Mouse (Mus musculus): ENCODE results near the gene Rab11fip4. TPM values are rescaled to one million over a fixed set of nuclear protein-coding genes. Genes with fewer than 3 reads are reported as not detected.

The Rab11fip4 gene
- polyA plus RNA-seq, 1 experiment from 2014 or later, result 18.6 TPM

DNA sequence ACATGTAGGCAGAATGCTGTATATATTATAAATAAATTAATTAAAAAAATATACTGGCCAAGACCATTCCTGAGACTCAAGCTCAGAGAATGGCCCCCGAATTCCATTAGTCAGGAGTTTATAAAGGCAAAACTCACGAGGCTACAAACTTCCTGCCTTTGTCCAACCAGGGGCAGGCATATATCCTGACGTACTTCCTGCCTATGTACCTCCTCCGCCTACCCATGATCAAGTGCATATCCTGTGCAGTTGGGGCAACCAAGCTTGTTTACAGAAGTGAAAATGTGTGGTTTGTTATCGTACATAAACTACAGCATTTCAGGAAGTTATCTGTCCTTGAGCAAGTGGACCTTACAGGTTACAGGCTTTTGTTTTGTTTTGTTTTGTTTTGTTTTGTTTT is 32.0 kb downstream of the Rab11fip4 start:
- no peak for DNase-seq (ENCODE audit: low spot score)
- peaks cover 32% of the 10 kb centered on the region for H3K36me3 ChIP-seq
- no peaks in the 10 kb centered on the region for H3K27me3 ChIP-seq (ENCODE audit: low read depth, poor library complexity, severe bottlenecking)
- peaks cover 21% of the 10 kb centered on the region for H3K4me1 ChIP-seq
- 83% methylated on average over 5 of the region's 5 CpGs for WGBS
- no peak overlapping the region for H3K27ac ChIP-seq (replicated peaks)
- no peak overlapping the region for H3K4me3 ChIP-seq
- no peaks in the 10 kb centered on the region for H3K9me3 ChIP-seq (replicated peaks)

DNA sequence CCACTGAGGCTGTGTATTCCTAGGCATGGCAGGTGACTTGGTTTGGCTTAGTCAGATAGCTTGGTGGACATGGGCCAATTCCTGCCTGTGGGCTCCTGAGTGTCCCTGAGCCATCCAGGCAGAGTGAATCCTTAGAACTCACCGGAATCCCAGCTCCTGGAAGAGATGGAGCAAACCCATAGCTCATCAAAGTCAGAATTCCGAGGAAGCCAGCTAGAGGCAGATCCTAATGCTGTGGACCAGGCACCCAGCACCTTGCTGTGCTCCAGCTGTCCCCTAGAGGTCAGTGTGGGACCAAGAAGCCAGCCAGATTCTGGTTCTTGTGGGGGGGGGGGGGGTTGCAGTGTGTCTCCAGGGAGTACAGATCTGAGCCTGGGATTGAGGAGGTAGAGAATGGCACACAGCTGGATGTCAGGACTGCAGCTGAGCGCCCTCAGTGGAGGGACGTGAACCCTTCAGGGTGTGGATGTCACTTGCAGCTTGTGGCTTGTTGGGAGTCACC is 33.8 kb downstream of the Rab11fip4 start:
- Histone ChIP-seq H3K9me3 (replicated peaks) (no peaks in the 10 kb centered on the region), H3K27ac (replicated peaks) (peak overlapping the region; percentile 59), H3K4me1 (peaks cover 24% of the 10 kb centered on the region), H3K27me3 (ENCODE audit: low read depth, poor library complexity, severe bottlenecking) (no peaks in the 10 kb centered on the region), H3K4me3 (no peak overlapping the region), H3K36me3 (peaks cover 36% of the 10 kb centered on the region)
- peak; percentile 62 for DNase-seq (ENCODE audit: low spot score)
- WGBS, result 26% methylated on average over 4 of the region's 4 CpGs

DNA sequence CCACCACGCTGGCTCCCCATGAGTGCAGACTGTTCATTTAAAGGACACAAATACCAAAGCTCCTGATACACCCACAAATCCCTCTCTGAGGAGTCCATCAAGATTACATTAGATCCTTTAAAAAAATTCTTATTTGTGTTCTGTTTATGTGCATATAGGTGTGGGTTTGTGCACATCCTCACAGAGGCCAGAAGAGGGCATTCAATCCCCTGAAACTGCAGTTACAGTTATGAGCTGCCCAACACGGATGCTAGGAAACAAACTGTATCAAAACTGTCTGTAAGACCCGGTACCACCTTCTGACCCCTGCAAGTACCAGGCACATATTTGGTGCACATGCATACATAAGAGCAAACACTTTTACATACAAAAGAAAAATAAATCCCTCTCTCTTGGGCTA is 37.7 kb downstream of the Rab11fip4 start:
- WGBS, result 82% methylated on average over 3 of the region's 3 CpGs
- Histone ChIP-seq H3K4me1 (peaks cover 33% of the 10 kb centered on the region), H3K4me3 (no peak overlapping the region), H3K9me3 (replicated peaks) (no peaks in the 10 kb centered on the region), H3K27ac (replicated peaks) (no peak overlapping the region), H3K36me3 (peaks cover 23% of the 10 kb centered on the region), H3K27me3 (ENCODE audit: low read depth, poor library complexity, severe bottlenecking) (no peaks in the 10 kb centered on the region)
- DNase-seq (ENCODE audit: low spot score), result no peak

GRCm38 (mm10) chr11:79629752-79630374 is 38.9 kb downstream of the Rab11fip4 start:
- Histone ChIP-seq H3K4me1 (peaks cover 32% of the 10 kb centered on the region), H3K36me3 (peaks cover 33% of the 10 kb centered on the region), H3K4me3 (no peak overlapping the region), H3K27me3 (ENCODE audit: low read depth, poor library complexity, severe bottlenecking) (no peaks in the 10 kb centered on the region), H3K27ac (replicated peaks) (peak overlapping the region; percentile 72), H3K9me3 (replicated peaks) (no peaks in the 10 kb centered on the region)
- DNase-seq (ENCODE audit: low spot score), result no peak
- WGBS, result 75% methylated on average over 7 of the region's 7 CpGs

- Histone ChIP-seq H3K9me3 (replicated peaks) (peaks cover under 1% of the 10 kb centered on the region; the same call in 1 of the 2 replicates), H3K36me3 (peaks cover 37% of the 10 kb centered on the region), H3K27ac (replicated peaks) (peak overlapping the region; percentile 72), H3K4me3 (no peak overlapping the region), H3K27me3 (ENCODE audit: low read depth, poor library complexity, severe bottlenecking) (no peaks in the 10 kb centered on the region), H3K4me1 (peaks cover 28% of the 10 kb centered on the region)
- no peak for DNase-seq (ENCODE audit: low spot score)
- 35% methylated on average over 6 of the region's 6 CpGs for WGBS
Observed at GRCm38 (mm10) chr11:79630521-79630920, 39.5 kb downstream of the Rab11fip4 start.

DNA sequence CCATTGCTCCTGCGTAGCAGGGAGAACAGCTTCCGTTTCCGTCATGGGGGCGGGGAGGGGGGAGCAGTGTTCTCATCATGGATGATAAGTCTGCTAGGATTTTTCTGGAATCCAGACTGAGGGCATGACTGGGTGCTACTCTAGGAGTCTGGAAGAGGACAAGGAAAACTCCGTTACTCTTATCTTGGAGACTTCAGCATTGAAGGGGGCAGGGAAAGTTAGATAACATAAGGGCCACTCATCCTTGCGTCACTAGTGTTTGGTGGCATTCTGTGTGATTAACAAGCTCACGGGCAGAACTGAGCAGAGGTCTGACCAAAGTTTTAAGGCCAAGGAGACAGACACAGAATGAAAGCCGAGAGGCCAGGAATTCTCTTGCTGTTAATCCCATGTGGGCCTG is 42.4 kb downstream of the Rab11fip4 start:
- Histone ChIP-seq H3K4me3 (no peak overlapping the region), H3K36me3 (peaks cover 38% of the 10 kb centered on the region), H3K27me3 (ENCODE audit: low read depth, poor library complexity, severe bottlenecking) (no peaks in the 10 kb centered on the region), H3K9me3 (replicated peaks) (peaks cover 7% of the 10 kb centered on the region; the same call in 1 of the 2 replicates), H3K4me1 (peaks cover 33% of the 10 kb centered on the region), H3K27ac (replicated peaks) (no peak overlapping the region)
- no peak for DNase-seq (ENCODE audit: low spot score)
- WGBS, result 75% methylated on average over 8 of the region's 8 CpGs

DNA sequence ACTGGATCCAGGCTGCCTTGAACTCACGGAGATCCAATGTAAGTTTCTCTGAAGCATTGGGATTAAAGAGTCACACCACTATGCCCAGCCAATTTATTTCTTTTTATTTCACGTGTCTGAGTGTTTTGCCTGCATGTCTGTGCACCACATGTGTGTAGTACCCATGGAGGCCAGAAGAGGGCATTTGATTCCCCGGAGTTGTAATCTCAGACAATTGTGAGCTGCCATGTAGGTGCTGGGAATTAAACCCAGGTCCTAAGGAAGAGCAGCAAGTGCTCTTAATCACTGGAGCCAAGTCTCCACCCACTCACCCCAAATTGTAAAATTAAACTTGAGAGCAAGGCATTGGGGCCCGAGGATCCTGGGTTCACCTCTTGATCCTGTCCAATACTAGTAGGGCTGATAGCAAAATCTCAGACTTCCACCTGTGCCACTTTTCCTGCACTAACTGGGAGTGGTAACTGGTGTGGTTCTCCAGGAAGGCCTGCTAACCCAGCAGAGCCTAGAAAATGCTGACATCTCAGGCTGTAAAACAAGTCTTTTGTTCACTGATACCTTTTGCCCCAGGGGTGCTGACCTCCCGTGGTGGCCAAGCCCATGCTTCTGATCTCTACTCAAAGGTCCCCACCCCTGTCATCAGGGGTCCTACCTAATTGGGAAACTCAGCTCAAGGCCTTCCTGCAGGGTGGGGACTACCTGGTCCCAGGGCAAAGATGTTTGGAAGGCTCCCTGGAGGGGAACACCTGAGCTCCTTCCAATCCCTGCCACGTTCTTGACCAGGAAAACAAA is 44.8 kb downstream of the Rab11fip4 start:
- WGBS, result 79% methylated on average over 6 of the region's 6 CpGs
- 0 out of 2 replicates have a peak overlapping the region, but pooled peaks have one; percentile 28 for H3K27ac ChIP-seq (replicated peaks)

DNA sequence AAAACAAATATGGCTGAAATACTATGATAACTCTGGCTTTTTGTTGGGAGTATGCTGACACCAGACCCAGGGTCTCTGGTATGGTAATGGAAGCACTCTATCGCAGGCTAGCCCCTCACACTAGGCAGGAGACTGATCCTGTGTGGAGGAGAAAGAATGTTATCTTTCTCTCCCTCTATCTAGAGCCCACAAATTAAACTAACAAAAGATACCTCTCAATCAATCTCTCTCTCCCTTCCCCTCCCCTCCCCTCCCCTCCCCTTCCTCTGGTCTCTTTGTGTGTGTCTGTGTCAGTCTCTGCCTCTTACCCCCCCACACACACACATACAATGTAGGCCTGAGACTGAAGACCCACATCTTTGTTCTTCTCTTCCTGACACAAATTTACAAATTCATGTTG is 45.5 kb downstream of the Rab11fip4 start:
- peaks cover 37% of the 10 kb centered on the region for H3K36me3 ChIP-seq
- no peak overlapping the region for H3K4me3 ChIP-seq
- H3K27ac ChIP-seq (replicated peaks), result peak overlapping the region; percentile 46
- H3K9me3 ChIP-seq (replicated peaks), result peaks cover 7% of the 10 kb centered on the region; the same call in 1 of the 2 replicates
- 86% methylated on average over 1 of the region's 1 CpGs for WGBS
- H3K4me1 ChIP-seq, result peaks cover 51% of the 10 kb centered on the region
- H3K27me3 ChIP-seq (ENCODE audit: low read depth, poor library complexity, severe bottlenecking), result no peaks in the 10 kb centered on the region
- no peak for DNase-seq (ENCODE audit: low spot score)

More for the DNA sequence above, 44.8 kb downstream of the Rab11fip4 start:
- DNase-seq (ENCODE audit: low spot score), result no peak
- Histone ChIP-seq H3K27me3 (ENCODE audit: low read depth, poor library complexity, severe bottlenecking) (no peaks in the 10 kb centered on the region), H3K4me1 (peaks cover 44% of the 10 kb centered on the region), H3K4me3 (no peak overlapping the region), H3K36me3 (peaks cover 37% of the 10 kb centered on the region), H3K9me3 (replicated peaks) (peaks cover 7% of the 10 kb centered on the region; the same call in 1 of the 2 replicates)

- Histone ChIP-seq H3K36me3 (peaks cover 21% of the 10 kb centered on the region), H3K27me3 (ENCODE audit: low read depth, poor library complexity, severe bottlenecking) (no peaks in the 10 kb centered on the region), H3K4me1 (peaks cover 64% of the 10 kb centered on the region), H3K9me3 (replicated peaks) (peaks cover 7% of the 10 kb centered on the region; the same call in 1 of the 2 replicates), H3K27ac (replicated peaks) (peak overlapping the region; percentile 83), H3K4me3 (no peak overlapping the region)
- WGBS, result 32% methylated on average over 5 of the region's 5 CpGs
- DNase-seq (ENCODE audit: low spot score), result no peak
Observed at GRCm38 (mm10) chr11:79638691-79639090, 47.7 kb downstream of the Rab11fip4 start.

DNA sequence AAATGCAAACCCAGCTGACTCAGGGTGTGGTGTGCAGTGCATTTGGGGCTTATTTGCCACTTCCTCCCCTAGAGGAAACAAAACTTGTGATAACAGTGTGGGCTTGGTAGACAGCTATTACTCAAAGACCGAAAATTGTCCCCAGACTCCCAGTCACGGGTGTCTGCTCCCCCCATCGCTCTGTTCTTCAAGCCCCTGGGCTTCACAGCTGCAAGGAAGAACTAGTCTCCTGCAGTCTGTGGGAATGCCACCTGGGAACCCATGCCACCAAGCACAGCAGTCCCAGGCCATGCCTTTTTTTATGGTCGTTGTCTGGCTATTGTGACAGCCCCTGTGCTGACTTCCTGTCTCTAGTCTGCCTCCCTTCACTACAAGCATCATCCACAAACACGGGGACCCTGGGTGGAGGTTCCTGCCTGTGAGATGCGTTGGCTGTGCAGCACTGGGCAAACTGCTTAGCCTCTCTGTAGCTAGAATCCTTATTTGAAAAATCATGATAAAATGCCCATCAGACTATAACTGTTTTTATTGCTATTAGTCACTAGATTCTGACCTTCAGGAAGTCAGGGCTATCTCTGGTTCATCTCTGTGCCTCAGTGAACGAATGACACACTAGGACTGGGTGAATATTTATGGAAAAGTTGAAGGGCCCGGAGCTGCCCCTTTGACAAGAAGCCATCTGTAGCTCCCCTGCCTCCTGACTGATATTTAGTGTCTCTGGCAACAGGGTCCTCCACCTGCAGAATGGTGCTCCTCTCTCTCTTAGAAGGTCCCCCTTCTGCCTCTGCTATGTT is 50.1 kb downstream of the Rab11fip4 start:
- Histone ChIP-seq H3K9me3 (replicated peaks) (no peaks in the 10 kb centered on the region), H3K4me1 (peaks cover 82% of the 10 kb centered on the region), H3K27ac (replicated peaks) (peak overlapping the region; percentile 83), H3K4me3 (no peak overlapping the region), H3K27me3 (ENCODE audit: low read depth, poor library complexity, severe bottlenecking) (peaks cover 7% of the 10 kb centered on the region; the same call in 1 of the 2 replicates), H3K36me3 (peaks cover 1% of the 10 kb centered on the region; the same call in 1 of the 2 replicates)
- no peak for DNase-seq (ENCODE audit: low spot score)
- 70% methylated on average over 8 of the region's 8 CpGs for WGBS

GRCm38 (mm10) chr11:79643730-79644129 is 52.7 kb downstream of the Rab11fip4 start:
- no peak overlapping the region for H3K4me3 ChIP-seq
- 78% methylated on average over 9 of the region's 9 CpGs for WGBS
- DNase-seq (ENCODE audit: low spot score), result no peak
- H3K27ac ChIP-seq (replicated peaks), result peak overlapping the region; percentile 88
- H3K4me1 ChIP-seq, result peaks cover 91% of the 10 kb centered on the region
- no peaks in the 10 kb centered on the region for H3K36me3 ChIP-seq
- peaks cover 7% of the 10 kb centered on the region; the same call in 1 of the 2 replicates for H3K27me3 ChIP-seq (ENCODE audit: low read depth, poor library complexity, severe bottlenecking)
- H3K9me3 ChIP-seq (replicated peaks), result no peaks in the 10 kb centered on the region

GRCm38 (mm10) chr11:79644717-79645191 is 53.7 kb downstream of the Rab11fip4 start:
- peak overlapping the region; percentile 88 for H3K27ac ChIP-seq (replicated peaks)
- 61% methylated on average over 8 of the region's 8 CpGs for WGBS

More at GRCm38 (mm10) chr11:79644717-79645191, 53.7 kb downstream of the Rab11fip4 start:
- H3K4me1 ChIP-seq, result peaks cover 91% of the 10 kb centered on the region
- no peaks in the 10 kb centered on the region for H3K9me3 ChIP-seq (replicated peaks)
- H3K36me3 ChIP-seq, result no peaks in the 10 kb centered on the region
- no peak overlapping the region for H3K4me3 ChIP-seq
- DNase-seq (ENCODE audit: low spot score), result no peak
- H3K27me3 ChIP-seq (ENCODE audit: low read depth, poor library complexity, severe bottlenecking), result peaks cover 7% of the 10 kb centered on the region; the same call in 1 of the 2 replicates
